Mouse (Mus musculus) cortical plate, adult 2 months (tissue): ENCODE data around the gene F2r.

ENCODE experiments used
- CTCF ChIP-seq: fragments of 200-500 bp; IDR thresholded peaks from 2 replicates; pipeline ENCODE4 v1.5.1; 2011; ENCODE audit warnings: mild to moderate bottlenecking, control low read depth, low read length; ENCODE audit not compliant: insufficient read depth; ENCODE audit errors: extremely low read depth
- POLR2A ChIP-seq: fragments of 200-500 bp; IDR thresholded peaks from 2 replicates; pipeline ENCODE4 v1.6.1; 2011; ENCODE audit warnings: mild to moderate bottlenecking, low read length, control low read depth; ENCODE audit not compliant: insufficient read depth; ENCODE audit errors: extremely low read depth

GRCm38 (mm10) chr13:95592860-95593259, 25.4 kb downstream of the F2r start:
- TF ChIP-seq CTCF (no peak), POLR2A (no peak)
